Mouse (Mus musculus): Measurements from ENCODE around the gene Mas1. TPM values are rescaled to one million over a fixed set of nuclear protein-coding genes. Genes with fewer than 3 reads are reported as not detected.
A peak's percentile ranks its signal among the peaks of the same experiment; 100 is the strongest.

Mas1 gene
- polyA plus RNA-seq, 1 experiment, result 0.07 TPM

DNA sequence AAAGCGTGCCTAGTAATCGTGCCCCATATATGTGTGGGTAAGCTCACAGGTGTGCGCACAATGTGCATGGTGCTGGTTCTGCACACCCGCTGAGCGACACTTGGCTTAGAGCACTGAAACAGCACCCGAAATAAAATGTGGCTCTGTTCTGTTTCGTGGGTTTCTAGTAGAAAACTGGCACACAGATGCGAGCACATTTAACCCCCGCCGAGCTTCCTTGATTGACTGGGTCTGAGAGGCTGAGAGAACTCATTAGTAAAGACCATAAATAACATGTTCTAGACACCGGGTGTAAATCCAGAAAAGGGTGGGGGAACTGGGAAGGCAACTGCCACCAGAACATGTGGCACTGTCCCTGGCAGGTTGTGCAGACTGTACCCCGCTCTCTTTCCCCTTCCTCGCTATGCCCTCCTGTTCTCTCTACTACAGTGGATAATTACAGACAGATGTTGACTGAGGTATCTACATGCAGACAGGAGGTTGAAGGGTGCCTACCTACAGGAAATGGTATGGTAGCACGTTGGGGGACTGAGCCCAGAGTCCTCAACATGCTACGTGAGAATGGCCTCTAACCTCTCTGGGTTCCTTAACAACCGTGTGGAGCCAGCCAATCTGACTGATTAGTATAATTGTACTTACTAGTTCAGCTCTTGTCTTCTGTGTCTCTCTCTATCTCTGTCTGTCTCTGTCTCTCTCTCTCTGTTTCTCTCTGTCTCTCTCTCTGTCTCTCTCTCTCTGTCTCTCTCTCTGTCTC is 4.5 kb upstream of the Mas1 start:
- DNase-seq (ENCODE audit: low read depth), result no peak

DNA sequence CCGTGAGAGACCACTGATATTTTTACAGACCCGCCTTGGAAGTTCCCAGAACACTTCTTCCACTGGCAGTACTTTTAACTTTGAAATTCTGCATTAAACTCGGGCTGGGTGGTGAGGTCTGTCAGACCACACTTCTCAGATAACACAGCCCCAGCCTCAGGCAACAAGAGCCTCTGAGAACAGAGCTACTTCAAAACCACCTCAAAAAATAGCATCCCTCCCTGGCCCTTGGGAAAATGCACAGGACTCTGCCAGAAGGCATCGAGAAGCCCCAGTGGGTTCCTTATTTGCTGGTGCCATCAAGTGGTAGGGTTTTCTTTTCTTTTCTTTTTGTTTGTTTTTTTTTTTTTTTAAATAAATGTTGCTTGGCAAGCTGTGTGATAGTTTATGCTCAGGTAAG is 697 bp upstream of the Mas1 start:
- no peak for TF ChIP-seq POLR2A (IDR thresholded peaks at IDR 0.05; ENCODE audit: borderline replicate concordance, extremely low read depth, insufficient read depth, insufficient read length, poor library complexity, severe bottlenecking)
- TF ChIP-seq CTCF (IDR thresholded peaks at IDR 0.05; ENCODE audit: borderline replicate concordance, extremely low read depth, insufficient read depth, insufficient read length), result no peak
- DNase-seq (ENCODE audit: low read depth), result no peak

More for the DNA sequence above, 4.5 kb upstream of the Mas1 start:
- TF ChIP-seq POLR2A (IDR thresholded peaks at IDR 0.05; ENCODE audit: borderline replicate concordance, extremely low read depth, insufficient read depth, insufficient read length, poor library complexity, severe bottlenecking) (no peak), CTCF (IDR thresholded peaks at IDR 0.05; ENCODE audit: borderline replicate concordance, extremely low read depth, insufficient read depth, insufficient read length) (no peak)

DNA sequence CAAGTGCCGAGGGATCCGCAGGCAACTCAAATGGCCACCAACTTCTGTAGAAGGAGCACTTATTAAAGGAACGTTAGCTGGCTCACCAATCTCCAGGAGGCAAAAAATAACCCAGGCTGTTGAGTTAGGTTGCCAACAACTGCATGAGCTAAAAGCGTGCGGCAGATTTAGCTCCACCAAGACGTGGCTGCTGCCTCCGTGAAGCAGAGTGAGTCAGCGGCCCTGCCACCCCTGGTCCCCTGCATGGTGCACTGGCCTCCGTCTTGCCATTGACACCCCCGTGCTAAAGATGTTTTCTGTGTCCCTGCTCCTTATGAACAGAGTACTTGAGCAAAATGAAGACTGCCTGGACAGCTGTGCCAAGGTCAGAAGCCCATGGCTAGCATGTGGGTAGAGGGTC is 1.1 kb downstream of the Mas1 start:
- no peak for DNase-seq (ENCODE audit: low read depth)

DNA sequence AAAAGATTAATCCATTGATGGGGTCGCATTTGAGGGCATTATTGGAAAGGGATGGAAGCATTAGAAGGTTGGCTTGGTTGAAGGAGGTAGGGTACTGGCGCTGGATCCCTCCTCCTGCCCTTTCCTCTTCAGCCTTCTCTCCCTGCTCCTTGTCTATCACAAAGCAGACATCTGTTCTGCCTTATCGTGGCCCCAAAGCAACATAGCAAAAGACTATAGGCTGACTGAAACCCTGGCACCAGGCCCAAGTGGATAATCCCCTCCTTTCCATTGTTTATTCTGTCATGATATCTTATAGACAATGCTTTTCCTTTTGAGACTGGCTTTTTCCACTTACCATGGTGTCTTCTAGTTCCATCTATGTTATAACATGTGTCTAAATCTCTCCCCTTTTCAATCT is 2.5 kb downstream of the Mas1 start:
- TF ChIP-seq CTCF (IDR thresholded peaks at IDR 0.05; ENCODE audit: borderline replicate concordance, extremely low read depth, insufficient read depth, insufficient read length), result no peak
- TF ChIP-seq POLR2A (IDR thresholded peaks at IDR 0.05; ENCODE audit: borderline replicate concordance, extremely low read depth, insufficient read depth, insufficient read length, poor library complexity, severe bottlenecking), result no peak
- no peak for DNase-seq (ENCODE audit: low read depth)

More for the DNA sequence above, 1.1 kb downstream of the Mas1 start:
- TF ChIP-seq POLR2A (IDR thresholded peaks at IDR 0.05; ENCODE audit: borderline replicate concordance, extremely low read depth, insufficient read depth, insufficient read length, poor library complexity, severe bottlenecking), result no peak
- TF ChIP-seq CTCF (IDR thresholded peaks at IDR 0.05; ENCODE audit: borderline replicate concordance, extremely low read depth, insufficient read depth, insufficient read length), result no peak

DNA sequence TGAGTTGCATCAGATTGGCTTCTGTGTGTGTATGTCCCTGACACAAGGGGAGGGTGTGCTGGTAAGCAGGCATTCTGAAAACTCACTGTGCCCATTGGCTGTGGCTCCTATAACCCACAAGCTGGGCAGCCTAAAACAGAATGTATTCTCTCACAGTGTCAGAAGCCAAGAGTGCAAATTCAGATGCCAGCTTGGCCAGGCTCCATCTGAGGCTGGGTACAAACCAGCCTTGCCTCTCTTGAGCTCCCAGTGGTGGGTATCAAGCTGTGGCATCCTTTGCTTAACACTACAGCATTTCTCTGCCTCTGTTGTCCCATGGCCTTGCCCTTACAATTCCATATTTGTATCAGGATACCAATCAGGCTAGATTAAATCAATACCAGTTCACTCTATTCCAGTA is 3.8 kb downstream of the Mas1 start:
- no peak for DNase-seq (ENCODE audit: low read depth)
- TF ChIP-seq POLR2A (IDR thresholded peaks at IDR 0.05; ENCODE audit: borderline replicate concordance, extremely low read depth, insufficient read depth, insufficient read length, poor library complexity, severe bottlenecking) (no peak), CTCF (IDR thresholded peaks at IDR 0.05; ENCODE audit: borderline replicate concordance, extremely low read depth, insufficient read depth, insufficient read length) (no peak)

DNA sequence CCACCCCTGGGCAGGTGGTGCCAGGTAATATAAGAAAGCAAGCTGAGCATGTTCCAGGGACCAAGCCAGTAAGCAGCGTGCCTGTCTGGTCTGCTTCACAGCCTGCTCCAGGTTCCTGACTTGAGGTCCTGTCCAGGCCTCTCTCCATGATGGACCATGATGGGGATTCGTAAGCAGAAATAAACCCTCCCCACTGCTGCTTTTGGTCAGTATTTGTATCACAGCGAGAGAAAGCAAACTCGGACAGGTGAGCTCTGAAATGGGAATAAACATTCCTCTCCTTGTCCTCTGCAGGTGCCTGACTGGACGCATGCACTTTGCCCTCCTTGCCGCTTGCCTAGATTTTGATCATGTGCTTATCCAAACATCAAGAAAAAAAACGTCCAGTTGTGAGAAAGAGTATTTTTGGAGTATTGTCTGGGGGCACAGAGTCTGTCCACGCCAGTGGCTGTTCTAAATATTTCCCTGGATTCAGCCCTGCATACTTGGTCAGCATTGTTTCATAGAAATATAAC is 8.9 kb downstream of the Mas1 start:
- no peak for DNase-seq (ENCODE audit: low read depth)
- TF ChIP-seq POLR2A (IDR thresholded peaks at IDR 0.05; ENCODE audit: borderline replicate concordance, extremely low read depth, insufficient read depth, insufficient read length, poor library complexity, severe bottlenecking) (no peak), CTCF (IDR thresholded peaks at IDR 0.05; ENCODE audit: borderline replicate concordance, extremely low read depth, insufficient read depth, insufficient read length) (no peak)

DNA sequence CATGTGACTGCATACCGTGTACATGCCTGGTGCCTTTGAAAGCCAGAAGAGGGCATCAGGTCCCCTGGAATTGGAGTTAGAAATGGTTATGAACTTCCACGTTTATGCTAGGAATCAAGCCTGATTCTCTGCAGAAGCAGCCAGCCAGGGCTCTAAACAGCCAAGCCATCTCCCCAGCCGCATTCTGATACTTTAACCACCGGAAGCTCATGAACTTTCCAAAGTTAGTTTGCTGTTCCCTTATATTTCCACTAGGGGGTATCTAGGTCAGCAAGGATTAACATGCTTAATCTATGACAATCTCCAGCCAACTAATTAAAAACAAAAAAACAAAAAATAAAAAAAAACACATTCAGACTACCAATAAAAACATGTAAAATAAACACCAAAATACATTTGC is 9.9 kb downstream of the Mas1 start:
- no peak for TF ChIP-seq POLR2A (IDR thresholded peaks at IDR 0.05; ENCODE audit: borderline replicate concordance, extremely low read depth, insufficient read depth, insufficient read length, poor library complexity, severe bottlenecking)
- peak; percentile 14; the same call in 1 of the 2 replicates for TF ChIP-seq CTCF (IDR thresholded peaks at IDR 0.05; ENCODE audit: borderline replicate concordance, extremely low read depth, insufficient read depth, insufficient read length)
- DNase-seq (ENCODE audit: low read depth), result no peak

DNA sequence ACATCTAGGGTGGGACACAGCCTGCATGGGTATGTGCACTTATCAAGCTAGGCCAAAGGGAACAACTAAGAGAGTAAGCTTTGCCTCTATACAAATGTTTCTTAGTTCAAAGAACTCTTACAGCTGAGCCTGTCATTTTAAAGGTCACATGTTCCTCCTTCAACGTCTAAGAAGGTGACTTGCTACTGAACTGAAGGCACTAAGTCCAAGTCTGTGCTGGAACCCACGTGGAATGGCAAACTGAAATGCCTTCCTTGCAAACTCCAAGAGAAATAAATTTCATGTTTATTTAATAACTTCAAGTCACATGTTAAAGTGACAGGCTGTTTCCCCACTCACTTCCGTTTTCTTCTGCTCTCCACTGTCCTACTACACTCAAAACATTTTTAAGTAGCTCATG is 10.5 kb downstream of the Mas1 start:
- no peak for TF ChIP-seq POLR2A (IDR thresholded peaks at IDR 0.05; ENCODE audit: borderline replicate concordance, extremely low read depth, insufficient read depth, insufficient read length, poor library complexity, severe bottlenecking)
- TF ChIP-seq CTCF (IDR thresholded peaks at IDR 0.05; ENCODE audit: borderline replicate concordance, extremely low read depth, insufficient read depth, insufficient read length), result no peak

DNA sequence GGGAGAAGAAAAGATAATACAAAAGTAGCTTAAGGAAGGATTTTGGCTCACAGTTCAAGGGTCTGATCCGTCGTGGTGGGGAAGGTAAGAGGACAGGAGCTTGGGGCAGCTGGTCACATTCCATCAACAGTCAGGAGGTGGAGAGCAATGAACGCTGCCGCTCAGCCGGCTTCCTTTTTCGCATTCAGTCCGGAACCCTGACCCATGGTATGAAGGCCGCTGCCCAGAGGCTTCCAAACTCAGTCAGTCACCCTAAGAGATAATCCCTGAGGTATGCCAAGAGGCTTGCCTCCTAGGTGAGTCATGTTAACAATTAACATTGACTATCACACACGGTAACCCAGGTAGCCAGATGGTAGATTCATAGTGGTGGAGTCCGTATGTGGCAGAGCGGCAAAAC is 13.6 kb downstream of the Mas1 start:
- TF ChIP-seq POLR2A (IDR thresholded peaks at IDR 0.05; ENCODE audit: borderline replicate concordance, extremely low read depth, insufficient read depth, insufficient read length, poor library complexity, severe bottlenecking) (no peak), CTCF (IDR thresholded peaks at IDR 0.05; ENCODE audit: borderline replicate concordance, extremely low read depth, insufficient read depth, insufficient read length) (no peak)
- DNase-seq (ENCODE audit: low read depth), result no peak

More for the DNA sequence above, 10.5 kb downstream of the Mas1 start:
- no peak for DNase-seq (ENCODE audit: low read depth)

DNA sequence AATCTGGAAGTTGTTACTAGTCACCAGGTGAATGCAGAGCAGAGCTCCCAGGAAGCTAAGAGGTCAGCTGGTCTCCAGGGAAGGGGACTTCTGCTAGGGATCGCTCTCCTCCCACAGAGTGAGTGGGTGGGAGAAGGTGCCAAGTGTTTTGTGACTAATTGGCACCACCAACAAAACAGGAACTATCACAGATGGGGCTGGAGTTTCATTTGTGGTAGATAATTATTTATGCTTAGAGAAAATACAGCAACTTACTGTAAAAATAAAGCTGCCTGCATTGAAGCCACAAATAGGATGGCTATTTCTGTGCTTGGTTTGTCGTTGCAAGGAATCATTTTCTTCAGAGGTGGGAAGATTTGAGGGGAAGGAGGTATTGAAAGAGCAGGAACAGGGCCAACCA is 14.1 kb downstream of the Mas1 start:
- no peak for DNase-seq (ENCODE audit: low read depth)
- TF ChIP-seq CTCF (IDR thresholded peaks at IDR 0.05; ENCODE audit: borderline replicate concordance, extremely low read depth, insufficient read depth, insufficient read length) (no peak), POLR2A (IDR thresholded peaks at IDR 0.05; ENCODE audit: borderline replicate concordance, extremely low read depth, insufficient read depth, insufficient read length, poor library complexity, severe bottlenecking) (no peak)

DNA sequence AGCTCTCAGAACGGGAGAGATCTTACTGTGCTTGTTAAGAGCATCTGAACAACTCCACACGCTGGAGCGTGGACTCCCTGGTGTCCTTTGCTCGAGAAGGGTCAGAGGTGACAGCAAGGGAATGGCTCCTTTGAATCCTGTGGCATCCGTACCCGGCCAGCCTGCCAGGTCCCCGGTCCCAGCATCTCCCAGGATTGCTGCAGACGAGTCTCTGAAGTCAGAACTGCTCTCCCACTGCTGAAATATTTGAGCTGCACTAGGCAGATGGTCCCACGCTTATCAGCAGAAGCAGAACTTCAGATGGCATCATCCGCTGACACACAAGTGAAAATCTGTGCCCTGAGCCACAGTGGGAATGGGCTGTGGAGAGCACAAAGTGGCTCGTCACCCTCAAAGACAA is 16.3 kb downstream of the Mas1 start:
- TF ChIP-seq CTCF (IDR thresholded peaks at IDR 0.05; ENCODE audit: borderline replicate concordance, extremely low read depth, insufficient read depth, insufficient read length), result no peak
- no peak for TF ChIP-seq POLR2A (IDR thresholded peaks at IDR 0.05; ENCODE audit: borderline replicate concordance, extremely low read depth, insufficient read depth, insufficient read length, poor library complexity, severe bottlenecking)
- DNase-seq (ENCODE audit: low read depth), result no peak
